Mouse (Mus musculus) CH12.LX (cell line): ENCODE measurements around the gene Abat. TPM values are rescaled to one million over a fixed set of nuclear protein-coding genes. Genes with fewer than 3 reads are reported as not detected.

Experiments used
- DNase-seq: peaks from one replicate; pipeline ENCODE4 v3.0.0-alpha.2; 2013; ENCODE audit errors: extremely low read depth
- H3K27ac ChIP-seq: 2 replicates; pipeline ENCODE4 v1.5.1; 2012; ENCODE audit warnings: low read depth, mild to moderate bottlenecking, control low read depth, moderate library complexity; ENCODE audit not compliant: insufficient read depth
- H3K27me3 ChIP-seq: replicated peaks from 2 replicates; pipeline ENCODE3; 2012; ENCODE audit warnings: inconsistent platforms
- H3K36me3 ChIP-seq, 2 experiments: replicated peaks in 1 of 2; 2 replicates each; pipeline versions ENCODE3 to v1.6.1; 2012; ENCODE audit warnings: inconsistent platforms in 1 of 2, low read length in 1 of 2, mild to moderate bottlenecking in 1 of 2, mixed read lengths in 1 of 2, moderate library complexity in 1 of 2; ENCODE audit not compliant: control insufficient read depth in 1 of 2, insufficient read depth in 1 of 2
- H3K4me1 ChIP-seq, 2 experiments: 2 replicates each; pipeline ENCODE4 v1.6.1; 2012; ENCODE audit warnings: inconsistent platforms in 1 of 2, moderate library complexity in 1 of 2; ENCODE audit not compliant: insufficient read depth in 2 of 2, control insufficient read depth in 1 of 2
- H3K4me2 ChIP-seq: 2 replicates; pipeline ENCODE4 v1.6.1; 2012; ENCODE audit warnings: low read depth, mild to moderate bottlenecking, control low read depth; ENCODE audit not compliant: poor library complexity, insufficient read depth, severe bottlenecking
- H3K4me3 ChIP-seq, 3 experiments: fragments of 150-350 bp in 1 of 3; sonication (generic) in 1 of 3; replicated peaks in 1 of 3; 2 replicates each; pipeline versions ENCODE3 to v1.5.1; 2011 to 2012; ENCODE audit warnings: low read depth in 2 of 3, low read length in 2 of 3, mild to moderate bottlenecking in 2 of 3, moderate library complexity in 2 of 3, control low read depth in 1 of 3, improper control_type of control experiment in 1 of 3, inconsistent platforms in 1 of 3, mixed read lengths in 1 of 3; ENCODE audit not compliant: poor library complexity in 1 of 3
- H3K79me2 ChIP-seq: replicated peaks from 2 replicates; pipeline ENCODE4 v1.6.1; 2012; ENCODE audit warnings: mild to moderate bottlenecking, moderate library complexity; ENCODE audit not compliant: control insufficient read depth, poor library complexity, insufficient read depth, severe bottlenecking; ENCODE audit errors: extremely low read depth
- H3K9ac ChIP-seq: 2 replicates; pipeline ENCODE4 v1.6.1; 2012; ENCODE audit warnings: low read depth, mild to moderate bottlenecking, control low read depth, moderate library complexity; ENCODE audit not compliant: insufficient read depth
- H3K9me3 ChIP-seq: replicated peaks from 2 replicates; pipeline ENCODE3; 2012; ENCODE audit warnings: low read length, inconsistent platforms, mixed read lengths
- CHD1 ChIP-seq: IDR thresholded peaks from 2 replicates; pipeline ENCODE4 v1.6.1; 2012; ENCODE audit warnings: low read depth, low read length, improper control_type of control experiment, inconsistent platforms
- ELF1 ChIP-seq: IDR thresholded peaks from 2 replicates; pipeline ENCODE4 v1.6.1; 2014; ENCODE audit warnings: low read depth, mild to moderate bottlenecking, inconsistent platforms, low read length, improper control_type of control experiment
- EP300 ChIP-seq: IDR thresholded peaks from 2 replicates; pipeline ENCODE4 v1.6.1; 2011; ENCODE audit warnings: low read length, improper control_type of control experiment
- ETS1 ChIP-seq: conservative IDR thresholded peaks from 2 replicates; pipeline ENCODE4 v1.6.1; 2012; ENCODE audit warnings: low read depth, mild to moderate bottlenecking, inconsistent platforms, low read length, improper control_type of control experiment, moderate library complexity
- GABPA ChIP-seq: IDR thresholded peaks from 2 replicates; pipeline ENCODE4 v1.6.1; 2012; ENCODE audit warnings: low read depth, low read length, improper control_type of control experiment, inconsistent platforms; ENCODE audit not compliant: insufficient replicate concordance
- HCFC1 ChIP-seq: IDR thresholded peaks from 2 replicates; pipeline ENCODE4 v1.6.1; 2012; ENCODE audit warnings: low read depth, mild to moderate bottlenecking, inconsistent platforms, low read length, improper control_type of control experiment
- IRF4 ChIP-seq: IDR thresholded peaks from 2 replicates; pipeline ENCODE4 v1.6.1; 2014; ENCODE audit warnings: low read depth, mild to moderate bottlenecking, inconsistent platforms, low read length, improper control_type of control experiment
- KAT2A ChIP-seq: IDR thresholded peaks from 2 replicates; pipeline ENCODE4 v1.6.1; 2012; ENCODE audit warnings: low read length, improper control_type of control experiment, inconsistent platforms; ENCODE audit not compliant: insufficient replicate concordance
- MAX ChIP-seq: IDR thresholded peaks from 2 replicates; pipeline ENCODE4 v1.6.1; 2011; ENCODE audit warnings: low read length, improper control_type of control experiment
- MYC ChIP-seq: IDR thresholded peaks from 2 replicates; pipeline ENCODE4 v1.6.1; 2011; ENCODE audit warnings: low read depth, mild to moderate bottlenecking, improper control_type of control experiment, low read length
- RAD21 ChIP-seq: IDR thresholded peaks from 2 replicates; pipeline ENCODE4 v1.6.1; 2011; ENCODE audit warnings: low read depth, mild to moderate bottlenecking, low read length, improper control_type of control experiment, moderate library complexity
- RCOR1 ChIP-seq: conservative IDR thresholded peaks from 2 replicates; pipeline ENCODE4 v1.6.1; 2012; ENCODE audit warnings: low read depth, mild to moderate bottlenecking, inconsistent platforms, low read length, improper control_type of control experiment
- SIN3A ChIP-seq: IDR thresholded peaks from 2 replicates; pipeline ENCODE4 v1.6.1; 2012; ENCODE audit warnings: low read length, improper control_type of control experiment, inconsistent platforms
- SMC3 ChIP-seq: IDR thresholded peaks from 2 replicates; pipeline ENCODE4 v1.6.1; 2011; ENCODE audit warnings: low read depth, low read length, improper control_type of control experiment
- UBTF ChIP-seq: IDR thresholded peaks from 2 replicates; pipeline ENCODE4 v1.6.1; 2012; ENCODE audit warnings: low read depth, mild to moderate bottlenecking, inconsistent platforms, low read length, improper control_type of control experiment, moderate library complexity
- USF1 ChIP-seq: IDR thresholded peaks from 2 replicates; pipeline ENCODE4 v1.6.1; 2014; ENCODE audit warnings: low read depth, mild to moderate bottlenecking, inconsistent platforms, low read length, improper control_type of control experiment
- ZKSCAN1 ChIP-seq: IDR thresholded peaks from 2 replicates; pipeline ENCODE4 v1.6.1; 2012; ENCODE audit warnings: low read depth, inconsistent platforms, low read length, improper control_type of control experiment, borderline replicate concordance
- ZMIZ1 ChIP-seq: IDR thresholded peaks from 2 replicates; pipeline ENCODE4 v1.6.1; 2012; ENCODE audit warnings: low read depth, mild to moderate bottlenecking, inconsistent platforms, low read length, improper control_type of control experiment
- dilution Hi-C: fragments of 300-500 bp; cut with MboI; formaldehyde crosslinking; loops from 2 replicates; pipeline ENCODE4 v1.14.3; 2020; ENCODE audit warnings: low sequenced_read_pairs; ENCODE audit not compliant: extremely low pct_unique_long_range_greater_than_20kb, extremely low pct_ligation_motif_present
- in situ Hi-C: fragments of 300-500 bp; cut with MboI; formaldehyde crosslinking; loops from 3 replicates; pipeline ENCODE4 v1.14.3; 2019; ENCODE audit warnings: low sequenced_read_pairs, low pct_ligation_motif_present, low pct_unique_long_range_greater_than_20kb, mixed read lengths
- polyA plus RNA-seq: library from polyadenylated mRNA; unstranded; fragments of >175 nt; gene quantifications from 2 replicates; pipeline ENCODE4 v1.2.1, GENCODE M21; 2012; ENCODE audit warnings: low read depth; ENCODE audit not compliant: insufficient read length
- total RNA-seq, 2 experiments: library from RNA; depleted of rRNA; stranded (reverse); fragments of 300-350 nt in 1 of 2; fragments of >200 nt in 1 of 2; gene quantifications; 2 replicates each; pipeline ENCODE4 v1.2.3; 2012 to 2014

The Abat gene
- total and polyA plus RNA-seq, 3 experiments: 0.17 TPM; not detected in 2

DNA sequence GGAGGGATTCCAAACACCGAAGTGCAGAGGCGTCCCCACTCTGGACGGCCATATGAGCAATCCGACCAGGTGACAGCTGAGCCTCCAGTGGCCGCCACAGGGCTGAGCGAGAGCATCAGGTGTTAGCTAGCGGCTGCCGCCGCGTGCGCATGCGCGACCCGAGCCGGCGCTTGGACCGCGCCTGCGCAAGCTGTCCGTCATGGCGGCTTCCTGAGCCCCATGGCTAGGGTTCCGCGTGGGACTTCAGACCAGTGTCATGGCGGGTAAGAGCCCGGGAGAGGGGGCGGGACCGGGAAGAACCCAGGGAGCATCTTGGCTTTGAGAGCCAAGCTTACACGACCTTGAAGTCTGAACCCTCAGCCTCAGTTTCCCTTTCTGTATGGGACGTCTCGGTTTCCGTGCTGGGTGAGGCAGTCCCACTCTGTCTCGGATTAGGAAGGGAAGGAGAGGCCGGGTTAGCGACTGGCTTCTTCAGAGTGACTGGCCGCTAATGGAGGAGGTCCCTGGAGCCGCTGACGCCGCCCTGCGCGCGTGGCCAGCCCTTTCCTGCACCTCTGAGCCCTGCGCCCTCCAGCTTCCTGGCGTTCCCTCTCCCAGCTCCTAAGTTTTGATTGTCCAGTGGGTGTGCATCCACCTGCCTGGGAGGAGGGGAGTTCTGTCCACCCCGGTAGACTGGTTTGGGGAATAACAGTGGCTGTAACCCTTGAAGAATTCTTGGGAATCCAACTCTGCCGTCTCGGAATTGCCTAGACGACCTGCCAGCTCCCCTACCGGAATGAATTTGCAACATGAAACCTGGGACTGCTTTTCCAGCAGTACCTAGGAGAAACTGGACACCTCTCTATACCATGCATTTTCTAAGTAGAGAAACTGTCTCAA lies 42.4 kb upstream of the Abat start, which contains the start of gene Mettl22 (continued):
- TF ChIP-seq SIN3A: peak; percentile 92
- peak; percentile 11 for TF ChIP-seq RAD21
- 0 out of 2 replicates have a peak, but pooled peaks have one; percentile 44 for TF ChIP-seq CHD1
- peak; percentile 56; the same call in 1 of the 2 replicates for TF ChIP-seq RCOR1
- TF ChIP-seq SMC3: no peak
- TF ChIP-seq USF1: peak; percentile 45
- no peak for TF ChIP-seq UBTF
- peak; percentile 79 for TF ChIP-seq HCFC1
- peak; percentile 95 for TF ChIP-seq MAX
- TF ChIP-seq ZKSCAN1: no peak
- peak; percentile 73 for TF ChIP-seq ETS1
- no peak for TF ChIP-seq GABPA
- TF ChIP-seq ZMIZ1: peak; percentile 93
- TF ChIP-seq KAT2A: 0 out of 2 replicates have a peak, but pooled peaks have one; percentile 57
- TF ChIP-seq IRF4: peak; percentile 64
- TF ChIP-seq ELF1: peak; percentile 78
- 0 out of 2 replicates have a peak, but pooled peaks have one; percentile 17 for TF ChIP-seq EP300
- TF ChIP-seq MYC: peak; percentile 95; the same call in 1 of the 2 replicates

DNA sequence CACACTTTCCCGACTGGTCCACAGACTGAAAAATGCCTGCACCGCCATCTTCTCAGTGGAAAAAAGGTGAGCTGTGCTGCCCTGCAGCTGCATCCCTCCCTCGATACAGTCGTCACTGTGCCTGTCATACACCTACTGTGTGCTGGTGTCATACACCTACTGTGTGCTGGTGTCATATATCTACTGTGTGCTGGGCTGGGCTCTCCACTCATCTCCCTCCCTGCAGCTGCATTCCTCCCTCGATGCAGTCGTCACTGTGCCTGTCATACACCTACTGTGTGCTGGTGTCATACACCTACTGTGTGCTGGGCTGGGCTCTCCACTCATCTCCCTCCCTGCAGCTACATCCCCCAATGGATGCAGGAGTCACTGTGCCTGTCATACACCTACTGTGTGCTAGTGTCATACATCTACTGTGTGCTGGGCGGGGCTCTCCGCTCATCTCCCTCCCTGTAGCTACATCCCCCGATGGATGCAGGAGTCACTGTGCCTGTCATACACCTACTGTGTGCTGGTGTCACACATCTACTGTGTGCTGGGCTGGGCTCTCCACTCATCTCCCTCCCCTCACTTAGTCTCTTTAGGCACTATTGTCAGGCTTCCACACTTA lies 25.7 kb upstream of the Abat start:
- Histone ChIP-seq H3K36me3 (peaks cover 62 to 94% of the 10 kb centered on the region in 2 experiments), H3K4me2 (no peak overlapping the region), H3K27me3 (no peaks in the 10 kb centered on the region), H3K9ac (no peak overlapping the region), H3K4me1 (no peaks in the 10 kb centered on the region), H3K79me2 (no peaks in the 10 kb centered on the region), H3K4me3 (no peak overlapping the region), H3K27ac (no peak overlapping the region), H3K9me3 (no peaks in the 10 kb centered on the region)
- DNase-seq: no peak
- in situ Hi-C loops (no loop called here), dilution Hi-C loops (no loop called here)
- TF ChIP-seq RCOR1 (no peak), IRF4 (no peak), ZKSCAN1 (peak; percentile 94)
